Mouse (Mus musculus): Measurements from ENCODE around the gene Clk1. TPM values are rescaled to one million over a fixed set of nuclear protein-coding genes. Genes with fewer than 3 reads are reported as not detected.

Clk1 gene
- total RNA-seq, 2 experiments from 2014 or later = 119 to 134 TPM

GRCm38 (mm10) chr1:58445143-58445722 is 21.4 kb upstream of the Clk1 start, which contains the start of the genes Nif3l1 and Ppil3:
Gene Nif3l1, plus strand, starts transcription at chr1:58445151.
Gene Ppil3, minus strand, starts transcription at chr1:58445486.
- TF ChIP-seq CTCF (IDR thresholded peaks at IDR 0.05) = peak; percentile 1
- intact Hi-C loops (cut with DNase I) = loop anchor here (1.0 to 10.0 kb wide), 4 partner anchors 22 to 1652 kb away; partner anchors contain the start of genes Carf, Orc2, Stradb and Trak2
- DNase-seq (ENCODE audit: extremely low spot score in 1 of 2, low spot score in 2 of 2) = peak; percentile 80 to 85
- peak within 1 kb of the TSS; percentile 80 for H3K27ac ChIP-seq
- H3K4me3 ChIP-seq = peak within 1 kb of the TSS; percentile 80

GRCm38 (mm10) chr1:58444691-58445090 is 20.8 kb upstream of the Clk1 start:
- no peak for TF ChIP-seq CTCF (IDR thresholded peaks at IDR 0.05)
- peak overlapping the region; percentile 80; the same call in 1 of the 2 replicates for H3K27ac ChIP-seq
- H3K4me3 ChIP-seq = peak overlapping the region; percentile 80
- intact Hi-C loops (cut with DNase I) = loop anchor here (1.0 to 10.0 kb wide), 4 partner anchors 21 to 1653 kb away; partner anchors contain the start of genes Carf, Orc2, Stradb and Trak2
- DNase-seq (ENCODE audit: extremely low spot score in 1 of 2, low spot score in 2 of 2) = no peak

DNA sequence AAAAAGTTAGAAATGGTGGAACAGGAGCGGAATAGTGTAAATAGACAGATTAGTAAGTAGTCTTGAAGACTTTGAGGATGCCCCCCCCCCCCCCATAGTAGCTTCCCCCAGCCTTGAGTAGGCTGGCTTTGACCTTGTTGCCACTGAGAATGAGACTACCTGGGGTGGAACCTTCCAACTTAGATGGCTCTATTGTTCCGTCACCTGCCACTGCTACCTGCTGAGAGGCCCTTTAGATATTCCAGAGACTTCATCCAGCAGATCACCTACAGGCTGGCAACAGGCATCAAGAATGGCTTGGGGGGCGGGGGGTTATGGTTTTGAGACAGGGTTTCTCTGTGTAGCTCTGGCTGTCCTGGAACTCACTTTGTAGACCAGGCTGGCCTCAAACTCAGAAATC is 685 bp upstream of the Clk1 start:
- TF ChIP-seq CTCF (IDR thresholded peaks at IDR 0.05) = no peak
- intact Hi-C loops (cut with DNase I) = no loop called here
- DNase-seq (ENCODE audit: extremely low spot score in 1 of 2, low spot score in 2 of 2) = no peak
- no peak overlapping the region for H3K4me3 ChIP-seq
- no peak overlapping the region for H3K27ac ChIP-seq

DNA sequence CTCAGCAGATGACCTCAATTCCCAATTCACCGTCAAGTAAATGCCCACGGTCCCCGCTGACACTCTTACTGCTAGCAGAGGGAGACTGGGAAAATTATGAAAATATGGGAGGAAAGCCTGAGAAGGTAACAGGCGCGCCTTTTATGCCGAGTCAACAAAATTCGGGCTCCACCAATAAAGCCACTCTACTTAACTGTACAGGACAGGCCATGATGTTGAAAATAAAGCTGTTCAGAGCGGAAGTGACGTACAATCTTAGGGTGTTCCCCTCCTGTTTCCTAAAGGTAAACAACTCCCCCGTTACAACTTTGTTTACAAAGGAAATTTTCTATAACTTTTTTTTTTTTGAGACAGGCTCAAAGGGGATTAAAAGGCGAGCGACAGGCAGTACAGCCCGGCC is 987 bp downstream of the Clk1 start:
- no peak for DNase-seq (ENCODE audit: extremely low spot score in 1 of 2, low spot score in 2 of 2)
- peak overlapping the region; percentile 99 for H3K4me3 ChIP-seq
- intact Hi-C loops (cut with DNase I) = loop anchor here (1.0 kb wide), 1 partner anchor 22 kb away; the partner anchor contains the start of genes Nif3l1 and Ppil3
- peak overlapping the region; percentile 99 for H3K27ac ChIP-seq
- TF ChIP-seq CTCF (IDR thresholded peaks at IDR 0.05) = no peak

- no peak for DNase-seq (ENCODE audit: extremely low spot score in 1 of 2, low spot score in 2 of 2)
- H3K27ac ChIP-seq = no peak overlapping the region
- intact Hi-C loops (cut with DNase I) = no loop called here
- TF ChIP-seq CTCF (IDR thresholded peaks at IDR 0.05) = no peak; the same call in 1 of the 2 replicates
- peak overlapping the region; percentile 13; the same call in 1 of the 2 replicates for H3K4me3 ChIP-seq
These were observed 2.9 kb downstream of the Clk1 start for GRCm38 (mm10) chr1:58420961-58421360.

DNA sequence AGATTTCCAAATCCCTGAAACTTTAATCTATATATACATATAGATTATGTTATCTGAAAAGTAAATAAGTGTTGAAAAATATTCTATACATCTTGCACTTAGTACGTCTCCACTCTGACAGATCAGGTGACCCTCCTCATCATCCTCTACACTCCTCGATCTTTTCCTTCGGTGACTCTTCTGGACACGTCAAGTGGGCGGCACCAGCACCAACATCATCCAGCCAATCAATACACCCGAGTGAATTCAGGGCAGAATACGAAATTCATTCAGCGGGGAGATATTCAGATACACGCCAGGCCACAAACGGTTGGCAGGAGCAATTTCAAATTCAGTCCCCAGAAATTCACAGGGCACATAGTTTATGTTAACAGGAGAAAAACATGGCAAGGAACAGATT is 3.8 kb downstream of the Clk1 start:
- Histone ChIP-seq H3K27ac (no peak overlapping the region), H3K4me3 (peak overlapping the region; percentile 15; the same call in 1 of the 2 replicates)
- no peak for TF ChIP-seq CTCF (IDR thresholded peaks at IDR 0.05)
- intact Hi-C loops (cut with DNase I) = no loop called here
- DNase-seq (ENCODE audit: extremely low spot score in 1 of 2, low spot score in 2 of 2) = no peak

- intact Hi-C loops (cut with DNase I) = no loop called here
- no peak for DNase-seq (ENCODE audit: extremely low spot score in 1 of 2, low spot score in 2 of 2)
These were observed 7.8 kb downstream of the Clk1 start for GRCm38 (mm10) chr1:58416048-58416447.

DNA sequence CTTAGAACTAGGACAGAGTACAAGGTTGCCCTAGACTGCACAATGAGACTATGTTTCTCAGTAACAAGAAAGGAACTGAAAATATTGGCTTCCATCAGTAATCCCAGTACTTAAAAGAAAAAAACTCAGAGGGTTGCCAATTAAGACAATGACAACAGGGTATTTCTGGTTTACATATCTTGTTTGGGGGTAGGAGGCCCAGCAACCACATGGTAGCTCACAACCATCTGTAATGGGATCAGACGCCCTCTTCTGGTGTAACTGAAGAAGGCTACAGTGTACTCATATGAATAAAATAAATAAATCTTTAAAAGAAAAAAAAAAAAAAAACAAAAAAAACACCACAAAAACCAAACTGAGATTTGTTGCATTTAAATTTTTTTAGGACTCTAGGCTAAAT is 8.4 kb downstream of the Clk1 start:
- intact Hi-C loops (cut with DNase I) = no loop called here

More at GRCm38 (mm10) chr1:58416048-58416447, 7.8 kb downstream of the Clk1 start:
- no peak overlapping the region for H3K27ac ChIP-seq
- no peak for TF ChIP-seq CTCF (IDR thresholded peaks at IDR 0.05)
- H3K4me3 ChIP-seq = no peak overlapping the region

DNA sequence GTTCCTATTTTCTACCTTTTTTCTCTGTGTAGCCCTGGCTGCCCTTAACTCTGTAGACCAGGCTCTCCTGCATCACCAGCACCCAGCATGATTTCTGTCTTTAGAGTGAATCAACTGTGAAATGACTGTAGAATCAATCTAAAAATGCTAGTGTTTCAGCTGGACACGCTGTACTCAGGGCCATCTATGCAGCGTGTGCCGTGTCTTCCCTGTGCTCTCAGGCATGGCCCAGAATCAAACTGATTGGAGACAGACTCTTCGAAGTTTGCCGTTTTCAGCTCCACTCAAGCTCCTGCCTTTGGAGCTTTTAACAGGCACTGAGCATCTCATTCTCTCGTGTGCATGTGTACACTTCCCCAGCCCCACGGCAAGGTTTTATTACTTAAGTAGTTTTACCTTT is 13.1 kb downstream of the Clk1 start:
- TF ChIP-seq CTCF (IDR thresholded peaks at IDR 0.05) = no peak
- DNase-seq (ENCODE audit: extremely low spot score in 1 of 2, low spot score in 2 of 2) = no peak
- intact Hi-C loops (cut with DNase I) = no loop called here
- Histone ChIP-seq H3K4me3 (no peak overlapping the region), H3K27ac (no peak overlapping the region)

More for the DNA sequence above, 8.4 kb downstream of the Clk1 start:
- Histone ChIP-seq H3K27ac (no peak overlapping the region), H3K4me3 (no peak overlapping the region)
- peak; percentile 53 for TF ChIP-seq CTCF (IDR thresholded peaks at IDR 0.05)
- no peak for DNase-seq (ENCODE audit: extremely low spot score in 1 of 2, low spot score in 2 of 2)

DNA sequence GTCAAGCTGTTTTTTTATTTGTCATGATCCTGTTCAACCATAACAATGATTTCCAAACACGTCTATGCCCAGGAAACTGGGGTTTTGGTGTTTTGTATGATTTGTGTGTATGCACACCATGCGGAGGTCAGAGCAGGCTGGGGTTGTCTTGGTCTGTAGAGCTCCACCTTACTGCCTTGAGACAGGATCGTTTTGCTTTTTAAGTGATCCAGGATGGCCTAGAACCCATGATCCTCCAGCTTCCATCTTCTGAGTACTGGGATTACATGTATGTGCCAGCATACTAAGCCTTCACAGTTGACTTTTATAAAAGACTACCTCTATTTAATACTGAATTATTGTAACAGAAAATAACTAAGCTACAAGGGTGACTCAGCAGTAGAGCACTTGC is 13.7 kb downstream of the Clk1 start:
- TF ChIP-seq CTCF (IDR thresholded peaks at IDR 0.05) = no peak
- no peak overlapping the region for H3K27ac ChIP-seq
- intact Hi-C loops (cut with DNase I) = no loop called here

DNA sequence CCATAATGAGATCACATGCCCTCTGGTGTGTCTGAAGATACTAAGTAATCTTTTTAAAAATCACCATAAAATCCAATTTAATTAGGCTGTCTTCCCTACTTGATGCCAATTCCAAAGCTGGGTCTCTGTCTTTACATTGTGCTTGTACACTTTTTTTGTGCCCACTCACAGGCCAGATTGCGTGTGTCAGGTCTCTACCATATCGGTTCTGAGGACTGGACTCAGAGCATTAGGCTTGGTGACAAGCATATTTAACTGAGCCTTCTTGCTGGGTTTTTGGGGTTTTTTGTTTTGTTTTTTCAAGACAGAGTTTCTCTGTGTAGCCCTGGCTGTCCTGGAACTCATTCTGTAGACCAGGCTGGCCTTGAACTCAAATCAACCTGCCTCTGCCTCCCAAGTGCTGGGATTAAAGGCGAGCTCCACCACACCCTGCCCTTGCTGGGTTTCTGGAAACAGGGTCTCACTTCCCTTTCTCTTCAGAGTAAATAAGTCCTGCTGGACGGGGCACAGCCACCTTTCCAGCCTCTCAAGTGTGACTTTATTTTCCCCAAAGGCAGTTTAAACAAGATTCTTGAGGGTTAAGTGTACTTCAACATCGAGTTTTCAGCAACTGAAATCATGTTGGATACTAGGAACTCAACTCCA is 14.2 kb downstream of the Clk1 start:
- DNase-seq (ENCODE audit: extremely low spot score in 1 of 2, low spot score in 2 of 2) = no peak
- Histone ChIP-seq H3K4me3 (no peak overlapping the region), H3K27ac (no peak overlapping the region)
- intact Hi-C loops (cut with DNase I) = no loop called here
- no peak for TF ChIP-seq CTCF (IDR thresholded peaks at IDR 0.05)

More for the DNA sequence above, 13.7 kb downstream of the Clk1 start:
- H3K4me3 ChIP-seq = no peak overlapping the region
- DNase-seq (ENCODE audit: extremely low spot score in 1 of 2, low spot score in 2 of 2) = no peak

- no peak for DNase-seq (ENCODE audit: extremely low spot score in 1 of 2, low spot score in 2 of 2)
- H3K4me3 ChIP-seq = no peak overlapping the region
- TF ChIP-seq CTCF (IDR thresholded peaks at IDR 0.05) = no peak
- intact Hi-C loops (cut with DNase I) = no loop called here
- H3K27ac ChIP-seq = no peak overlapping the region
These were observed 15.7 kb downstream of the Clk1 start for GRCm38 (mm10) chr1:58408141-58408540.
